Mouse (Mus musculus) midbrain, postnatal 0 days (tissue): ENCODE results near the gene Isca2. TPM values are rescaled to one million over a fixed set of nuclear protein-coding genes. Genes with fewer than 3 reads are reported as not detected.

ENCODE experiments used
- ATAC-seq: fragments of 200-750 bp; cut with Nextera tagmentation; 2 replicates; pipeline ENCODE4 v1.8.0; 2017; ENCODE audit warnings: moderate number of reproducible peaks, mild to moderate bottlenecking, moderate TSS enrichment, moderate library complexity; ENCODE audit not compliant: low FRiP score
- DNase-seq: peaks from one replicate; pipeline ENCODE4 v3.0.0-alpha.2; 2015; ENCODE audit warnings: low spot score
- H3K27ac ChIP-seq: fragments of 300-500 bp; sonication (generic); 2 replicates; pipeline ENCODE4 v1.5.1; 2014; ENCODE audit warnings: low read depth, mild to moderate bottlenecking, low read length, mixed read lengths
- H3K27me3 ChIP-seq: fragments of 300-500 bp; sonication (generic); 2 replicates; pipeline ENCODE4 v1.6.1; 2014; ENCODE audit warnings: low read length, control low read depth, mixed read lengths; ENCODE audit not compliant: insufficient read depth
- H3K36me3 ChIP-seq: fragments of 300-500 bp; sonication (generic); 2 replicates; pipeline ENCODE4 v1.6.1; 2014; ENCODE audit warnings: low read length, control low read depth, mixed read lengths; ENCODE audit not compliant: insufficient read depth
- H3K4me1 ChIP-seq: fragments of 300-500 bp; sonication (generic); 2 replicates; pipeline ENCODE4 v1.6.1; 2014; ENCODE audit warnings: mild to moderate bottlenecking, control low read depth, antibody characterized with exemption, low read length, mixed read lengths; ENCODE audit not compliant: insufficient read depth
- H3K4me2 ChIP-seq: fragments of 300-500 bp; sonication (generic); 2 replicates; pipeline ENCODE4 v1.6.1; 2014; ENCODE audit warnings: low read depth, mild to moderate bottlenecking, low read length, mixed read lengths; ENCODE audit not compliant: poor library complexity, severe bottlenecking
- H3K4me3 ChIP-seq: fragments of 300-500 bp; sonication (generic); 2 replicates; pipeline ENCODE4 v1.5.1; 2014; ENCODE audit warnings: low read depth, mild to moderate bottlenecking, low read length, moderate library complexity
- H3K9ac ChIP-seq: fragments of 300-500 bp; sonication (generic); replicated peaks from 2 replicates; pipeline ENCODE4 v1.6.1; 2014; ENCODE audit warnings: mild to moderate bottlenecking, low read length, moderate library complexity, mixed read lengths; ENCODE audit not compliant: poor library complexity, severe bottlenecking
- H3K9me3 ChIP-seq: fragments of 300-500 bp; sonication (generic); 2 replicates; pipeline ENCODE4 v1.6.1; 2016; ENCODE audit warnings: low read length, control low read depth
- CTCF ChIP-seq: IDR thresholded peaks from 2 replicates; pipeline ENCODE4 v1.5.1; 2016; ENCODE audit warnings: antibody characterized with exemption, mild to moderate bottlenecking
- WGBS: fragments of 180-500 bp; shearing (Covaris S2); extraction: QIAGEN DNeasy Blood & Tissue Kit; methylation state at CpG from one replicate; pipeline ENCODE4 v1.1.7; 2014; 5-methylcytosine and 5-hydroxymethylcytosine counted together
- polyA plus RNA-seq: library from polyadenylated mRNA; unstranded; fragments of >200 nt; fragmentation: Nextera tagmentation; extraction: Ambion mirVana; gene quantifications from 2 replicates; pipeline ENCODE4 v1.2.1, GENCODE M21; 2015
- total RNA-seq: library from RNA; depleted of rRNA; stranded (reverse); fragments of >200 nt; gene quantifications from 2 replicates; pipeline ENCODE4 v1.2.3, GENCODE M21; 2014

Gene Isca2
- total and polyA plus RNA-seq, 2 experiments from 2014 or later = 58.8 to 119 TPM

DNA sequence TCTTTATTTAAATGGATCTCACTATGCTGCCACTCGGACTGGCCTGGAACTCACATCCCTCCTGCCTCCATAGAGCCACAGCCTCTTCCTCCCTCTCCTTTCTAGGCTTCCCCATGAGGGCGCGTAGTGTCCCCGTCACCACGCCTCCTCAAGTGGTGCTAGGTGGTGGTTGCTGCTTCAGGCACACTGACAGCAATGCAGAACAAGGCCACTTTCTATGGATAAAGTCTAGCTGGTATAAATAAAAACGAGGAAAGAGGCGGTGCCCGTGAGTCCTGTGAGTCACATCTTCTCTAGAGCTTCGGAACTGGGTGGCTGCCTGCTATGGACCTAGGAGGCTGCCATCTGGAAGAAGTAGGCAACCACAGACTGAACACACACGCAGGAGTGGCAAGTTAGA lies 17.0 kb upstream of the Isca2 start:
- Histone ChIP-seq H3K9me3 (no peaks in the 10 kb centered on the region), H3K27me3 (no peaks in the 10 kb centered on the region), H3K4me3 (no peak overlapping the region), H3K36me3 (peaks cover 20% of the 10 kb centered on the region; the same call in 1 of the 2 replicates), H3K4me2 (no peak overlapping the region), H3K4me1 (peaks cover 19% of the 10 kb centered on the region), H3K27ac (no peak overlapping the region), H3K9ac (no peak overlapping the region)
- no peak for TF ChIP-seq CTCF
- DNase-seq (no peak), ATAC-seq (no peak)
- WGBS = 92% methylated on average over 10 of the region's 10 CpGs

DNA sequence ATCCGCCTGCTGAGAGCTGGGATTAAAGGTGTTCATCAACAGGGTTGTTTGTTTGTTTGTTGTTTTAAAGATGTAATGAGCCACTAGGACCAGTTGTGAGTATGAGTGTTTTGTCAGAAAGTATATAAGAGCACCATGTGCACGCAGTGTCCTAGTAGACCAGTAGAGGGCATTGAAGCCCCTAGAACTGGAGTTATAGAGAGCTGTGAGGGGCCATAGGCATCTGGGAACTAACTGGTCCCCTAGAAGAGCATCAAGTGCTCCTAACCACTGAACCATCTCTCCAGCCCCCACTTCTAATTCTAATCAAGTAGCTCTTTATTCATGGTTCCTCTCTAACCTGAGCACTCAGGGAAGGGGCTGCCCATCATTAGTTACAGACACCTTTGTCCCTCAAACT lies 14.0 kb upstream of the Isca2 start:
- DNase-seq = peak; percentile 55
- 78% methylated on average over 2 of the region's 2 CpGs for WGBS
- Histone ChIP-seq H3K4me3 (no peak overlapping the region), H3K9ac (no peak overlapping the region), H3K9me3 (no peaks in the 10 kb centered on the region), H3K36me3 (peaks cover 26% of the 10 kb centered on the region), H3K4me1 (no peaks in the 10 kb centered on the region), H3K4me2 (no peak overlapping the region), H3K27me3 (no peaks in the 10 kb centered on the region), H3K27ac (no peak overlapping the region)
- TF ChIP-seq CTCF = peak; percentile 64
- ATAC-seq = no peak

DNA sequence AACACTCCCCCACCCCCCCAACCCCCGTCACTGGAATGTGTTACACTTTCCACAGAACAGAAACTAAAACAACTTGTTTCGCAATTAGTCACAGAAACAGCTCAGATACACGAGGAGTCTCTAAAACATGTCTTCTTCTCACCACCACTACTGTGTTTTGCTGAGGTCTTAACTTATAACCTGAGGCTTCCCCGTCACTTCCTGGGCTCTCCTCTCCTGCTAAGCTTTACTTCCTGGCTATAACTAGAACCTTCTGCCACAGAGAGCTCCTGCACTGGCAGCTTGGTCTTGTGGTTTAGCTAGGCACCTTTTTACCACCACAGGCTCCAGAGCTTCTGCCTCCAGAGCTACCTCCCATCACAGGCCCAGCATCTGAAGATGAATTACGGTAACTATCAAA lies 10.5 kb upstream of the Isca2 start:
- Histone ChIP-seq H3K36me3 (peaks cover 23% of the 10 kb centered on the region), H3K4me2 (no peak overlapping the region), H3K9me3 (no peaks in the 10 kb centered on the region), H3K4me3 (no peak overlapping the region), H3K4me1 (no peaks in the 10 kb centered on the region), H3K9ac (no peak overlapping the region), H3K27me3 (no peaks in the 10 kb centered on the region), H3K27ac (no peak overlapping the region)
- ATAC-seq (no peak), DNase-seq (no peak)
- TF ChIP-seq CTCF = no peak
- WGBS = 94% methylated on average over 5 of the region's 5 CpGs

DNA sequence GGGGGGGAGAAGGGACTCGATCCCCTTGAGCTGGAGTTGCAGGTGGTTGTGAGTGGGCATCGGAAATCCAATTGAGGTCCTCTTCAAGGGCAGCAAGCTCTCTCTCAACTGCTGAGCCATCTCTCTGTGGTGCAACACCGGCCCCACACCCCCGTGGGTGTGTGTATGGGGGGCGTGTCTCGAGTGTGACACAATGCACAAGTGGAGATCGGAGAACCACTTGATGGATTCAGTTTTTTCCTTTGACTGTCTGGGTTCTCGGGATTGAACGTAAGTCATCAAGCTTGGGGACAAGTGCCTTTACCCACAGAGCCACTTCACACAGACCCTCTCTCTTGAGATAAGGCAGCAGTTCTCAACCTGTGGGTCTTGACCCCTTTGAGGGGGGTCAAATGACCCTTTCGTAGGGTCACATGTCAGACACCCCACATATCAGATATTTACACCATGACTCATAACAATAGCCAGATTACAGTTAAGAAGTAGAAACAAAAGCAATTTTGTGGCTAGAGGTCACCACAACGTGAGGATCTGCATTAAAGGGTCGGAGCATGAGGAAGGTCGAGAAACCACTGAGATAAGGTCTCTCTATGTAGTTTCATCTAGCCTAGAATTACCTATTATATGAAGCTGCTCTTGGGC lies 9.4 kb upstream of the Isca2 start:
- Histone ChIP-seq H3K4me3 (no peak overlapping the region), H3K9ac (no peak overlapping the region), H3K9me3 (no peaks in the 10 kb centered on the region), H3K27ac (no peak overlapping the region), H3K4me2 (no peak overlapping the region), H3K4me1 (no peaks in the 10 kb centered on the region), H3K36me3 (peaks cover 19% of the 10 kb centered on the region), H3K27me3 (no peaks in the 10 kb centered on the region)
- no peak for TF ChIP-seq CTCF
- no peak for ATAC-seq
- no peak for DNase-seq
- WGBS = 94% methylated on average over 13 of the region's 13 CpGs

DNA sequence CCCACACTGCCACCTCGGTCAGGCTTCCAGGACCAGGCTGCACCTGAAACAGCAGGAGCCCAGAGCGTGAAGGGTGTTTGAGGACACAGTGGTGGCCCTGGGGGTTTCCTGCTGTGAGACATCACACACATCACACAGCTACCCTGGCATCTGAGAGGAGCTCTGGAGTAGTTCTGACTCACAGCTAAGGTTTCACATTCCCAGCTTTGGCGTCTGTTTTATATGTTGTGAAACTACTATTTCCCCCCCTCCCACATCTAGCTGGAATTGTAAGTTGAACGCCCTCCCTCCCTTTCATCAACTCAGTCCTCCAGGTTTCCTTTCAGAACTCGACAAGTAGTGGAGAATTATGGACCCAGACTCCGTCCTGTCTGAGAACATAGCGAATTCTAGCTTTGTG lies 8.3 kb upstream of the Isca2 start:
- no peak overlapping the region for H3K4me3 ChIP-seq
- WGBS = 92% methylated on average over 7 of the region's 7 CpGs
- no peak overlapping the region for H3K27ac ChIP-seq
- peaks cover 19% of the 10 kb centered on the region for H3K36me3 ChIP-seq
- no peak for ATAC-seq
- H3K27me3 ChIP-seq = no peaks in the 10 kb centered on the region
- DNase-seq = no peak
- H3K9me3 ChIP-seq = no peaks in the 10 kb centered on the region
- H3K9ac ChIP-seq = no peak overlapping the region
- no peaks in the 10 kb centered on the region for H3K4me1 ChIP-seq
- no peak overlapping the region for H3K4me2 ChIP-seq
- no peak for TF ChIP-seq CTCF

DNA sequence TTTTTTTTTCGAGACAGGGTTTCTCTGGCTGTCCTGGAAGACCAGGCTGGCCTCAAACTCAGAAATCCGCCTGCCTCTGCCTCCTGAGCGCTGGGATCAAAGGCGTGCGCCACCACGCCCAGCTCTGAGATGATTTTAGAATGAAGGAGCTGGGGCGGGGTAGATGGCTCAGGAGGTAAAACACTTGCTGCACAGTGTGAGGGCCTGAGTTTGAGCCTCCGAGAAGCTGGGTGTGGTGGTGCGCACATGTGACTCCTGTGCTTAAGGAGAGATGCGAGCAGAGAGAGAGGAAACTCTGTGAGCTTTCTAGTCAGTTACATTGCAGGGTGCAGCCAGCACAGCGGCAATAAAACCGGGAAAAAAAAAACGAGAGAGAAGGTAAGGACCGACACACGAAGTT lies 7.5 kb upstream of the Isca2 start:
- Histone ChIP-seq H3K4me3 (no peak overlapping the region), H3K9me3 (no peaks in the 10 kb centered on the region), H3K27me3 (no peaks in the 10 kb centered on the region), H3K4me1 (no peaks in the 10 kb centered on the region), H3K4me2 (no peak overlapping the region), H3K9ac (no peak overlapping the region), H3K36me3 (peaks cover 13% of the 10 kb centered on the region), H3K27ac (no peak overlapping the region)
- no peak for DNase-seq
- TF ChIP-seq CTCF = no peak
- 94% methylated on average over 15 of the region's 15 CpGs for WGBS
- ATAC-seq = no peak
